Mouse (Mus musculus): ENCODE data around the gene Vmn2r79. TPM values are rescaled to one million over a fixed set of nuclear protein-coding genes. Genes with fewer than 3 reads are reported as not detected.
"Not testable (repeated sequence)": the region's sequence is repeated elsewhere in the genome, so short reads cannot be mapped to it uniquely, and the experiment has no call there.

Vmn2r79 gene
- total RNA-seq (2021): under 1 TPM in 1 of 2 experiments, not detected in 1; 0.07 TPM
- long read RNA-seq, experiment 1: 0 reads
- long read RNA-seq, experiment 2: 0 reads

DNA sequence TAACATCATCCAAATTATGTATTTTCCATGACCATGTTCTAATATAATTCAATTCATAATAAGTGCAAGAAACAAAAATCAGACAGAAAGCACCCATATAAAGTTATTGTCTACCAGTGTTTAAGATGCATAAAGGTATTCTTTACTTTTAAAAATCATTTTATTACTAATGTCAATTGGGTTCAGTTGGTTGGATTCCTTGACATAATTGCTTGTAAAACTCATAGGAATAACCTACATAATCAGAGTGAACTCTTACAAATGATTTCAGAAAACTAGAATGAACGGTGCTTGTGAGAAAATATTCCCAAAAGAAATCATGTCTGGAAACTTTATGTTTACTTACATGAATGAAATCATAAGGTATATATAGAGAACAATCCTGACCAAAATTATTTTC lies at the start of gene Vmn2r79:
Gene Vmn2r79, plus strand, starts transcription at position 301 of the 400 bp plus-strand sequence.
- intact Hi-C loops (cut with DNase I); H3K27ac ChIP-seq; DNase-seq (ENCODE audit: extremely low spot score in 1 of 2, low spot score in 2 of 2); H3K4me3 ChIP-seq: not testable (repeated sequence)

DNA sequence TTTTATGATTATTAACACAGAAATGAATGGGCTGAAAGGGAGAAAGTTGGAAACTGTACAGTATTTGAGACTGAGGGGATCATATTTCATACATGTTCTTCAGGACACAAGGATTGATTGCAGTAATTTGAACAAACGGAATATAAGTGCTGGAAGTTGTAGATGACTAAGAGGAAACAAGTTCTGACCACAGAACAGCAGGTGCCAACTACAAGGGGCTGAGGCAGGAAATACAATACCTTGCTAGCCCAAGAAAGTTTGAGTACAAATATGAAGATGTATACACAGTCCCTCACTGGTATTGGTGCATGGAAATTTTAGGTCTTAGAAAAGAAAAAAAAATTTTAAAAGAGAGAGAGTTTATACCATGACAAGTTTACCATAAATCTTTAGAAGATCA lies 1.2 kb upstream of the Vmn2r79 start:
- intact Hi-C loops (cut with DNase I): no loop called here
- Histone ChIP-seq H3K27ac (no peak overlapping the region), H3K4me3 (no peak overlapping the region)
- no peak for TF ChIP-seq CTCF (IDR thresholded peaks at IDR 0.05)
- DNase-seq (ENCODE audit: extremely low spot score in 1 of 2, low spot score in 2 of 2): no peak

DNA sequence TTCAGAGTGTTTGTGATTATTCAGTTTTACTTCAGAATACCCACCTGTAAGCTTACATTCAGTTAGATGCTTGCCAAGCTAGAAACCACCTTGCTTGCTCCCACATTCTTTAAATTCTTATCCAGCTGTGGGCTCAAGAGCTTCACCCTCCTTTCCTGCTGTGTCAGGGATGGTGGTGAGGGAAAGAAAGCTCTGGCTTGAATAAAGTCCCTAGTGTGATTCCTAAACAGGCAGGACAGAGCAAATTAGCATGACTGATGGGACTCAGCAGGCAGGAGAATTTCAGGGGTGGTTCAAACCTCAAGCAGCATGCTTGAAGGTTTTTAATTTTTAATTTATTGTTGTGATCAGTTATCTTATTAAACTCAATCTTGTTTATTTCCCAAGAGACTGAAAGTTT lies 30.6 kb downstream of the Vmn2r79 start:
- intact Hi-C loops (cut with DNase I); H3K4me3 ChIP-seq; H3K27ac ChIP-seq; DNase-seq (ENCODE audit: extremely low spot score in 1 of 2, low spot score in 2 of 2): not testable (repeated sequence)

DNA sequence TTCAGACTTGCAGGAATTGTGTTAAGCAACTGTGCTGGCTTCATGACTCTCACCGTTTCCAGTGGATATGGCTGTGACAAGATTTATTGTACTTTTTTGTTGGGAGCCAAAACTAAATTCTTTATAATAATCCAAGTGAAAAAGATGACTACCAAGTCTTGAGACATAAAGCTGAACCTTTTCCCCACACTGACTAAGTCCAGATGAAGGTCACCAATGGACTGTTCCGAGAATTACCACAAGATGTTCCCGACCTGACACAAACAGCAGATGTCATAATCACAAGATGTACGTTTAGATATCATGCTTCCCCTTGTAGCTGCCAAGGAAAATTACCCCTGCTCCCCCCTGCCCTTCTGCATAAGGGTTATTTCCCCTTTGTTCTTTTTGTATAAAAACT lies 67.7 kb downstream of the Vmn2r79 start:
- no peak for DNase-seq (ENCODE audit: extremely low spot score in 1 of 2, low spot score in 2 of 2)
- Histone ChIP-seq H3K4me3 (no peak overlapping the region), H3K27ac (no peak overlapping the region)
- TF ChIP-seq CTCF (IDR thresholded peaks at IDR 0.05): no peak
- intact Hi-C loops (cut with DNase I): no loop called here

Other genes with a start within 250 kb of the Vmn2r79 start
- 1 to 10 TPM; 4.0 to 4.6 TPM for gene Folh1, start 220.2 kb upstream of the Vmn2r79 start, total RNA-seq (2021)
- not detected for gene Vmn2r77, start 201.1 kb upstream of the Vmn2r79 start, total RNA-seq (2021)
- gene Vmn2r78, start 81.0 kb upstream of the Vmn2r79 start, total RNA-seq (2021): not detected
- gene Nox4, start 250.0 kb downstream of the Vmn2r79 start, total RNA-seq (2021): under 1 TPM in 1 of 2 experiments, not detected in 1; 0.32 TPM

Measured in left cerebral cortex, adult 2 months (tissue).